Mouse (Mus musculus) lung, postnatal 4 days (tissue): ENCODE measurements at regions not wholly inside any gene's neighbourhood (a gene's known extent, or its start where the extent isn't known, plus 50 kb on each side); places are given as distances from the start of the nearest gene placed in this dataset.

Source experiments
- DNase-seq, 2 experiments: peaks; one replicate each; pipeline ENCODE4 v3.0.0; 2021

DNA sequence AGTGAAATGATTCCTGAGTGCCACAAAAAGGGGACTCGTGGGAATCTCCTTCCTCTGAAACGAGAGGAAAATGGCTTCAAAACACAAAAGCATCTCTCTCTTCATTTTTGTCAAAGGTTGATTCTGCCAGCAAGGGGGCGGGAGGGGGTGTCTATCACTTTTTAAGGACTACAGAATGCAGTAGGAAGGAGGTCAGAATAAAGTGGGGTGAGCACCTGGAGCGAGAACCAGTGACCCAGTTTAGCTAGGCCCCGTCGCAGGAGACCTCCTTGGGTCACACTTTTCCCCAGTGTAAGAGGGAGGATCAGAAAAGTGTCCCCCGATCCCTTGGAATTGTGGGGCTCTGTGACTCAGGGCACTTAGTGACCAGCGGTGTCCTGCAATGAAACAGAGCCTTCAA is 133.1 kb downstream of the Tgfb2 start:
- DNase-seq = no peak

DNA sequence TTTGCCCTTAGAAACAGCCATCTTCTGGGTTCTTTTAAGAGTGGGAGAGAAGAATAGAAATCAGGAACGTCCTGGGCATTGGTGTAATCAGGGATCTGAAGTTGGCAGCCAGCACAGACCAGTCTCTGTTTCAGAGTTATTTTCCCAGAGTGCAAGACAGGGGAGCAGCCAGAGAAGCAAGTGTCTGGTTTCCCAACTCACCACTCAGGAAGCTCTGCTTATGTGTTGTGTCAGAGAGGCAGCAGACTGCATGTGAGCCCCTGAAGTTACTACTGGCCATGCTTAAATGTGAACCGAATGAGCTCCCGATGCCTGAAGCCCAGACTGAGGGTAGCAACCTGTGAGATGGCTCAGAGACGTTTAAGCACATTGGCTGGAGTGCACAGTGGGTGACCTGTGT is 133.7 kb downstream of the Tgfb2 start:
- no peak for DNase-seq

GRCm38 (mm10) chr1:186568496-186568895 is 137.3 kb downstream of the Tgfb2 start:
- no peak for DNase-seq

DNA sequence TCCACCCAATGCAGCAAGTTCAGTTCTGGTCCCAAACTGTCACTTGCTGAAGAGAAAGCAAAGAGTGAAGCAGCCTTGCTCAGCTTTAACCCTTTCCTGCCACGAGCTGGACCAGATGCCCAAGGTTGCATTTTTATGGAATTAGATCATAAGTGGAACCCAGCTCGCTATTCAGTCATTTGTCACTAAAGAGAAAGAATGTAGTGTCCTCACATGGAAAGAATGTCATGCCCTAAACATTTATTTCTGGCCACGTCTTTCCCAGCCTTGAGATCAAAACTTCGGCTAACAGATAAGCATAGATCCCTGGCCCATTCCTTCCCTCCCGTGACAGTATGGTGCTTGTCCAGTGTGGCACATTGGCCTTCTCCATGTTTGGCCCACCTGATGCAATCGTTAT is 137.7 kb downstream of the Tgfb2 start:
- peak in 1 of 2 experiments; percentile 28 for DNase-seq

GRCm38 (mm10) chr1:186567136-186567826 is 138.5 kb downstream of the Tgfb2 start:
- no peak for DNase-seq

DNA sequence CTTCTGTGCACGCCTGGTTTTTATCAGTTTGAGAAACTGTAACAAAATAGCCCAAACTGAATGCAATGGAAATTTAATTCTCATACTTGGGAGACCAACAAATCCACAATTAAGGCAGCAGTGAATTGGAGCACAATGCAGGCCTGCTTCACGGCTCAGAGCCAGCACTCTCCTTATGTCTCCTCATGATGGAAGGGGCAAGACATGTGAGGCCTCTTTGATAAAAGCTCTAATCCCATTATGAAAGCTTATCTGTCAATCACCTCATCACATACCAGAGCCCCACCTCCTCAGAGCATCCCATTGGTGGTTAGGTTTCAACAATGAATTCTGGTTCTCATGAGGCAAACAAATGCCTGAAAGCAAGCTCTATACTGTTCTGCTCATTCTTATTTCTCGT is 143.8 kb downstream of the Tgfb2 start:
- no peak for DNase-seq

GRCm38 (mm10) chr1:186555441-186555975 is 150.3 kb downstream of the Tgfb2 start:
- peak; percentile 20 to 28 for DNase-seq

DNA sequence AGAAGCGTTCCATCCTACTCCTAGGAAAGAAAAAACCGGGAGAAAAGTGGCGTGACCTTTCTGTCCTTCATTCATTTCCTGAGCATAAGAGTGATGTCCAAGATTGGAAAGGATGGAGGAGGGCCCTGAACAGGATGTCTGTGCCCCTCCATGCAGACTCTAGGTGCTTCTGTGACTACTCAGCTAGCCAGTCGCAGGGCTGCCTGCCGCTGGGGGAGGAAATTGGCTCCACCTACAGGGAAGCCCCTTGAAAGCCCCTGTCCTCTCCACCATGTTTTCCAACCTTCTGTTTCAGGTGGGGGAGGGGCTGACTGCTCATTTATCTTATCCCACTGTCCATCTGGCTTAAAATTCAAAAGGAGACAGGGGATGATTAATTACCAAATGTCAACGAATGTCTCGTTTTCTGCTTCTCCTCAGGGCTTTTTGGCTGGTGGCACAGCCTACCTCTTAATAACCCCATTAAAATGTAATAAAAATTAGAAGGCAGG is 151.2 kb downstream of the Tgfb2 start:
- no peak for DNase-seq

- DNase-seq = no peak
Measured at GRCm38 (mm10) chr1:186552689-186553088, 153.1 kb downstream of the Tgfb2 start.

DNA sequence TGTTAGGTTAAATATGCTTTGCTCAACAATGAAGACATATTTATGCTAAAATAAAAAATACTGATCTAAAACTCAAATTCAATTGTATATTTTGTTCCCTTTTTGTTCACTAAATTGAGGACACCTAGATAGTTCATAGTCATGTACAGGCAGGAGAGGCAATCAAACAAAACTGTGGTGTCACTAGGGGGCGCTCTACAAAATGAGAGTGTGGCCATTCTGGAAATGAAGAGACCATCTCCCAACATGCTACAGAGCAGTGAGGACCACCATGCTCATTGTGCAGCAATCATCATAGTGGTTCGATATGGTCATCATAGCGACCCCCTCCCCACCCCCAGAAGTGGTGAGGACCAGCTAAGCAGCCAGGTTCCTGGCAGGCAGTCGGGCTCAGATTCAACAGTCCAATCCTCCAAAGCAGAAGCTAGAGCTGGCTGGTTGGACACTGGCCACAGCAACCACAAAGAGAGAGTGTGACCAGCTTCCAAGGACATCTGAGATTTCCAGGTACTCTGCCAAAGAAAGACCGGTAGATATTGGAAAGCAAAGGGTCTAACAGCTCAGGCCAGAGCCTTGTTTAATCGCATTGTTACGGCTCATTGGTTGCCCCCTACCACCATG is 155.4 kb downstream of the Tgfb2 start:
- DNase-seq = peak in 1 of 2 experiments; percentile 39

DNA sequence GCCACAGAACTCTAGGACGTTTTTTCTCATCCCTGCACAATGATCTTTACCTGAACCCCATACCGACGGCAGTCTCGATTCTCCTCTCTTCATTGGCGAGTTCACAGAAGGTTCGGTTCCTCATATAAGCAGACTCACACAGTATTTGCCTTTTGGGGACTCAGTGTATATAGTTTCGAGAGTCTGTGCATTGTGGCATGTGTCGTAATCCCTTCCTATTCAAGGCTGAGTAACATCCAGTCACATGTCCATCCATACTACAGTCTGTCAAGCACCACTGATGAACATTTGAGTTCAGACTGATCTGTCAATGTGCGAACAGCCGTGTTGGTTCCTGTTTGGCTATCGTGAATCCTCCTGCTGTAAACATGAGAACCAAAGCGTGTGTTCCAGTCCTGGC is 156.6 kb downstream of the Tgfb2 start:
- DNase-seq = no peak

- DNase-seq = no peak
Measured at GRCm38 (mm10) chr1:186546386-186547185, 159.2 kb downstream of the Tgfb2 start.

- no peak for DNase-seq
Measured at GRCm38 (mm10) chr1:186540070-186540469, 165.7 kb downstream of the Tgfb2 start.

DNA sequence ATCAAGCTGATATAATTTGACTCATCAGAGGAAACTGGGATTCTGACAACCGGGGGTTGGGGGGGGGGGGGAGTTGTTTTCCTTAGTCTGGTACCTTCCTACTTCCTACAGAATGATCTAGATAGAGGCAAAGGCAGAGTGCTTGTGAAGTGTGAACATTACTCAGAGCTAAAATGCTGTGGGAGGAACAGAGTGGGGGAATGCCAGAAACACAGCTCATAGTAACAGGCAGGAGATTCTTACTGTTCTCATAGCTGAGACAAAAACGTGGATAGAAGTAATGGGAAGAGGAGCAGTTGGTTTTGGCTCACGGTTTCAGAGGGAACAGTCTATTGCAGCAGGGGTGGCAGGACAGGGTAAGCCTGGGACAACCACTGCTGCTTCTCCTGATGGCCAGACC is 167.6 kb downstream of the Tgfb2 start:
- DNase-seq = no peak

GRCm38 (mm10) chr1:186515976-186516375 is 189.8 kb downstream of the Tgfb2 start:
- DNase-seq = no peak

DNA sequence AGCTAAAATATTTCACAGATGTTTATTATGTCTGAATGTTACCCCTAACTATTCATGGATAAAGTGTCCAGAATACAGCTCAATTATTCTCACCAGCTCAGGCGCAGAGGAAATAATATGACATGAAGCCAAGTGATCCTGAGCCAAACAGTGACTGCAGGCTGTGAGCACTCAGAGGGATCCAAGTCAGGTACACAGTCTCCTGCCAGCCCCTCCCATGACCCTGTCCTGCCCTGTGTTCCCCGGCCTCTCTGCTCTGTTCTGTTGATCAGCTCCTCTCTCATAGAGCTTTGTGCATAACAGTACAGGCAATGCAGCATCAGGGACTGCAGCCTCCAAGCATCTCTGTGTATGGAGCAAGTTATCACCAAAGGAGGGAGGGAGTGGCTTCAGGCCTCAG is 190.7 kb downstream of the Tgfb2 start:
- no peak for DNase-seq

- DNase-seq = no peak
Measured at GRCm38 (mm10) chr1:186513861-186514260, 191.9 kb downstream of the Tgfb2 start.

- DNase-seq = no peak
Measured at GRCm38 (mm10) chr1:186510531-186510930, 195.3 kb downstream of the Tgfb2 start.

- DNase-seq = no peak
Measured at GRCm38 (mm10) chr1:186508358-186508757, 197.4 kb downstream of the Tgfb2 start.

DNA sequence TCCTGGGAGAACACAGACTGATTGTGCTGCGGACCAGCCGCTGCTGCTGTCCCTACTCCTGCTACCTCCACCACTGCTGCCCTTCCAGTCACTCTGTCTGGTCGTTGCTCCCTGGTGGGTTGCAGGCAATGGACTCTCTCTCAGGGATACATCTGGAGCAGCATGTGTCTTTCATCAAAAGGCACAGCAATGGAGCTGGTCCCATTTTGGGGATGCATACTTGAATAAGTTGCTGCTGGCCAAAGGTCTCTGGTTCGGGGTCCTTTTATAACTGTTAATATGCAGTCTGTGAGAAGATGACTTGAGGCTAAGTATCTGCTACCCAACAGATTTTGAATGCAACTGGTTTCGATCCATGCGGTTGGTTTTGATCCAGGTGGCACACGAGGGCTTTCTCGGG is 197.8 kb downstream of the Tgfb2 start:
- DNase-seq = peak; percentile 31 to 63

GRCm38 (mm10) chr1:186506517-186506916 is 199.3 kb downstream of the Tgfb2 start:
- no peak for DNase-seq

DNA sequence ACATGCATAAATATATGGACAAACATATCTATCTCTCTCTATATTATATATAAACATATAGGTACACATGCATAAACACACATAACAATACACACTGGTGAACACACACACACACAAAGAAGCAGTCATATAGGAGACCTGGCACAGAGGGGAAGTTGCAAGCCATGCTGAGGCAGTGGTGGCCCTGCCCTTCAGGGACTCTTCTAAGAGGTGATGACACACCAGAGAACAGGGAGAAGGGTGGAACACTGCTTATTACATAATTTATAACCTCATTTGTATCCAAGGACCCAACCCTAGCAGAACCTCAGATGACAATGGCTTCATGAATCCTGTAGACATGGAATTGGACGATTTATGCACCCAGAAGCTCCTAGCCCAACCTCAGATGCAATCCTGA is 199.9 kb downstream of the Tgfb2 start:
- no peak for DNase-seq

DNA sequence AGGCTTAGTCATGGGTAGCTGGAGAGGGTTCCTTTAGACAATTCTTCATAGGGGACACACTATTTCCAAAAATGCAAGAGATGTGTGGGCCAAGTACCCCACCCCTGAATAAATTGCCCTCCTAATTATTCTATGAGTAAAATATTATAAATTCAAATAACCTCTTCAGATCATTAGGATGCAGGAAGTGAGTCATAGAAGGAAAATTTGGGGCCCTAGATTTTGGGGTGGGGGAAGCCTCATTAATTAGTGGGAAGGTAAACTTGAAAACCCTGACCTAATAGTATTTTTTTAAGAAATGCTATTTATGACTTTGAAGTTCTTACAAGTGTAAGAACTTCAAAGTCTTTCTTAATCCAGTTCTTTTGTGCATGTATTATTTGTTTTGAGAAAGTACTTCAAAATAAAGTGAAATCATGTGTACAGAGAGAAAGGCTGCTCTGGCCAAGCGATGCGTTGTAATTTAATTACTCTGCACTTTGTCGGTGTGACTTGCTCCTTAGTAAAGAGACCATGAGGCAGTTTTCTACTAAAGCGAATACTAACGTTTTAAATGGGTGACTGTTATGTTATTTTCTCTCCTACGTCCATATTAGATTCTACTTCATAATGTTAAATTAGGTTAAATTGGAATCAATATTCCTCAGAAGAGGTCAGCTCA is 200.6 kb downstream of the Tgfb2 start:
- no peak for DNase-seq
